Mouse (Mus musculus) left cerebral cortex, postnatal 25 days (tissue): ENCODE measurements around the gene Ubald2. TPM values are rescaled to one million over a fixed set of nuclear protein-coding genes. Genes with fewer than 3 reads are reported as not detected.
"Not testable (repeated sequence)": the region's sequence is repeated elsewhere in the genome, so short reads cannot be mapped to it uniquely, and the experiment has no call there.

Experiments
- DNase-seq, 2 experiments: peaks; one replicate each; pipeline ENCODE4 v3.0.0; 2022; ENCODE audit warnings: low spot score in 2 of 2, mixed read lengths in 1 of 2
- intact Hi-C: fragments of 180-260 bp; cut with DNase I; formaldehyde crosslinking; loops from one replicate; pipeline ENCODE4 v1.15.1; 2025
- total RNA-seq, 2 experiments: library from RNA; stranded (reverse); gene quantifications; 2 replicates each; pipeline ENCODE4 v1.2.3; 2021

Gene Ubald2
- total RNA-seq, 2 experiments from 2014 or later: 31.3 to 33.7 TPM

DNA sequence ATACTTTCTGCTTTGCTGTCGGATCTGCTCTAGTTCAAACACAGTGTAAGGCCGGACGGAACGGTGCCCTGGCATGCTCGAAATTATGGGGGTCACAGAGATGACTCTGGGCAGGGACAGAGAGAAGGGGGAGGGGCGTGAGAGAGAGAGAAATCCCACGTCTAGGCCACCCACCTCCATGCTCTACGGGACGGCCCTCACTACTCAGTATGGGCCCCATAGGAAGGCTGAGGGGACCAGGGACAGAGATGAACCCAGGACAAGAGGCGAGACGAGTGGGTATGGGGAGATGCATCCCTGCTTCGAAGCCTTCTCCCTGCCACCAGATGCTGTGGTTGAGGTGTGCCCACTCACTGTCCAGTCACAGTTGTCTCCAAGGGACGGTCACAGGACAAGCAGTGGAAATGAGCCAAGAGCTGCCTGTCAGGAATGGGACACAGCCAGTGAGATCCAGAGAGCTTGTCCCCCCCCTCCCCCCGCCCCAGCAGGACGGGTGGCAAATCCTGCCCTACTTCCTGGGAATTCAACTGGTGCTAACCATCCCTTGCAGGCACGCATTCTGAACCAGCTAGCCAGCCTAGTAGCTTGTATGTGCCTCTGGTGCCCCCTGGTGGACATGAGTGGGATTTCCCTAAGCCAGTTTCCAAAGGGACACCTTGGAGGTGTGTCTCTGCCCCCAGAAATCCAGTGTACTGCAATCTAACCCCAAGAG is 11.9 kb downstream of the Ubald2 start:
- intact Hi-C loops: loop anchor here (1.0 to 10.0 kb wide), 2 partner anchors 126 to 221 kb away; no protein-coding TSS in a partner anchor
- peak; percentile 94 for DNase-seq

DNA sequence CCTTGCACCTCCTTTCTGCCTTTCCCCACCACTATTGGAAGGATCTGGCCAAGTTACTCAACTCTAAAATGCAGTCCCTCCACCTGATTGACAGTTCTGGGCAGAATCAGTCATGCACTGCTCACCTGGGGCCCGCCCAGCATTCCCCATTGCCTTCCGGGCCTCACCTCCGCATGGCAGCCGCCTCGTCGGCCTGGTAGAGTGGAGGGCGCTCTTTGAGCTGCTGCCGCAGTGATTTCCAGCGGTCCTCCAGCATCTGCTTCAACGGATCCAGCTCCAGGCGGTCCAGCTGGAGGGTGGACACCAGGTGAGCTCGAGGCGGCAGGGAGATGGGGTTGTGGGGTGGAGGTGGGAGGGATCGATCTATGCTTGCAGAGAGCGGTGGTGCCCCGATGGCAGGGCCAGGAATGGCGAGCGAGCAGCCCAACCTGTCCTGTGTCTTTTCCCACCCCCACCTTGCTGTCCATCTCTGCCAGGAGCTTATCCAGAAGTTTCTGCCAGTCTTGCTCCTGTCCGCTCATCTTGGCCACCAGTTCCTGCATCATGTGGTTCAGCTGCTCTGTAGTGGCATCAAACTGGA is 12.5 kb downstream of the Ubald2 start:
- no peak for DNase-seq
- intact Hi-C loops: loop anchor here (1.0 to 10.0 kb wide), 2 partner anchors 127 to 222 kb away; no protein-coding TSS in a partner anchor

DNA sequence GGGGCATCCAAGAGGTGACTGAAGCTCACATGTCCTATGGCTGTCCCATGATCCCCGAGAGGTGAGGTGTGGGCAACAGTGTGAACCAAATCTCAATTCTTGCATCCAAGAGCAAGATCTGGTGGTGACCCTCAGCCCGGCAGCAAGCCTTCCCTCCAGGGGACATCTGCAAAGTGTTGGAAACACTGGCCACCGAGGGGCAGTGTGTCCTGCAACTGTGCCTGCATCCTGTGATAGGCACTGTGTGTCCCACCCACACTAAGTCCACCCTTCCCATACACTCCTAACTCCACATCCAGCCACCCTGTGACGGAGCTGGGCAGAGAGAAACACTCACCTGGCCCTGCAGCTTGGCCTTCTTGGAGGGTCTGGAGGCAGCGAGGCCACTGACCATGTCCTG is 13.9 kb downstream of the Ubald2 start:
- intact Hi-C loops: loop anchor here (10.0 kb wide), 1 partner anchor 223 kb away; no protein-coding TSS in a partner anchor
- no peak for DNase-seq

DNA sequence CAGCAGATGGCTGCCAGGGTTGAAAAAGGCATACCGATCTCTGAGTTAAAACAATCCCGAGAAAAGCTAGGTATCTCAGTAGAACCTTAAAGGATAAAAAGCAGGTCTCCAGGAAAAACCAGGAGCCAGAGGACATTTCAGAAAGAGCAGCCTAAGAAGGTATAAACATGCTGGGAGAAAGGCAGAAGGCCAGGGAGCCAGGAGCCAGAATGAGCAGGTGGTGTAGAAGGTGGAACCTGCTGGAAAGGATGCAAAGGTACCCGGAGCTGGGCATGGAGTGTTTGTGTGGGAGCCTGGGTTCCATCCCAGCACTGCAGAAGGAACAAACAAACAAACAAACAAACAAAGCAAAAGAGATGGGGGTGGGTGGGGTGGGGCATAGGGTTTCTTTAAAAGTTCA is 15.4 kb downstream of the Ubald2 start:
- DNase-seq: no peak
- intact Hi-C loops: loop anchor here (10.0 kb wide), 1 partner anchor 225 kb away; no protein-coding TSS in a partner anchor

DNA sequence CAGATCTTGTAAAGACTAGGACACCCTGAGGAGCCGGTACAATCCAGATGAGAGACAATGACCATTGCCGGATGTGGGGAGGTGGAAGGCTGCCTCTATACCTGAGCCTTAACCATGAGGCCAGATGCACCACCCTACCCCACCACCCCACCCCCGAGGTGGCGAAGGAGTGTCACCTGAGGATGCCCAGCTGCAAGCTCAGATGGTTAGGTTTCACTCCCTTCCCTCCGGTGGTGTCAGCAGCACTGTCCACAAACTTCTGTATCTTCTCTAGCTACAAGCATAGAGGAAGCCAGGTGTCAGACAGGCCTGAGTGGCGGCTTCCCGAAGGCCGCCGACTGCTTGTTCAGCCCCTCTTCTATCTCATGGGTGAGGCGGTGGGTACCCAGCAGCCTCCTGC is 20.0 kb downstream of the Ubald2 start:
- DNase-seq: no peak
- intact Hi-C loops: loop anchor here (10.0 kb wide), 1 partner anchor 349 kb away; no protein-coding TSS in a partner anchor

DNA sequence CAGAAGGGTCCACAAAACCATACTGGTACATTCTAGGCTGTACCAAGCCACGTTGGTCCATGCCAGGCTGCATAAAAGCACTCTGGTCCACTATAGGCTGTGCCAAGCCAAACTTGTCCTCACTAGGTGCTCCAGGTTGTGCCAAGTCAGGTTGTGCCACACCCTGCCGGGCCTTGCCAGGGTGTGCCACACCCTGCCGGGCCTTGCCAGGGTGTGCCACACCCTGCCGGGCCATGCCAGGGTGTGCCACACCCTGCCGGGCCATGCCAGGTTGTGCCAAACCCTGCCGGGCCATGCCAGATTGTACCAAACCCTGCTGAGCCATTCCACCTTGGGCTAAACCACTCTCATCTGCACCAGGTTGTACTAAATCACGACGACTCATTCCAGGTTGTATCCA is 22.3 kb downstream of the Ubald2 start:
- intact Hi-C loops: loop anchor here (10.0 kb wide), 1 partner anchor 351 kb away; no protein-coding TSS in a partner anchor

DNA sequence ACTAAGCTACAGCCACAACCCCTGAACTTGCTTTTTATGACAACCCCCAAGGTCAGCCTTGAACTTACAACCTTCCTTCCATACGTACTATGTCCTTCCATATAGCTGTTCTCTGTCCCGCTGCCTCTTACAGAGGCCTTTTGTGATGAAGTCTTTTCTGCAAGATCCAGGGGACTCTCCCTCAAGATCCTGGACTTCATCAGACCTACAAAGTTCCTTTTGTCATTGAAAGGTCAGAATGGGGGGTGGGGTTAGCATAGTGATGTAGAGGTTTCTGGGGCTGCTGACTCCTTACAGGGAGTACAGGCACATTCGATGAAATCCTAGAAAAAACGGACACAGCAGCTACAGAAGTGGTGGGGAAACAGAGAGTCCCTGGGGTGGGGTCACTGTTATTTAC is 25.9 kb downstream of the Ubald2 start:
- DNase-seq: no peak
- intact Hi-C loops: loop anchor here (5.0 to 10.0 kb wide), 3 partner anchors 232 to 525 kb away; partner anchors contain the start of genes Recql5 and Sap30bp

More for the DNA sequence above, 22.3 kb downstream of the Ubald2 start:
- no peak for DNase-seq

DNA sequence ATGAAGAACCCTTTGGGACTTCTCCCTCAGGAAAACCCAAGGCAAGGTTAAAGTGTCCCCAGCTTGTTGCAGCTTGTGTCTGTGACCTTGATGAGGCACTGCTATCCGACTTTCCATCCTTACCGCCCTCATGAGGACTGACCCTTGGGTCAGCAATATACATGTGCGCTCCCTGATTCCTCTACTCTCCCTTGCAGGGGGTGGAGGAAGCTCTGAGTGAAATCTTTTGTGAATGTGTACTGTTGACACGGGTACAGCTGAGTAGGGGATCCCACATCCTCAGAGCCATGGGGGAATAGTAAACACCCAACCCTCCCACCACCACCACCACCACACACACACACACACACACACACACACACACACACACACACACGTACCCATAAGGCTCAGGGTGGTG is 29.4 kb downstream of the Ubald2 start:
- intact Hi-C loops: loop anchor here (5.0 to 10.0 kb wide), 2 partner anchors 236 to 529 kb away; partner anchors contain the start of genes Recql5 and Sap30bp

DNA sequence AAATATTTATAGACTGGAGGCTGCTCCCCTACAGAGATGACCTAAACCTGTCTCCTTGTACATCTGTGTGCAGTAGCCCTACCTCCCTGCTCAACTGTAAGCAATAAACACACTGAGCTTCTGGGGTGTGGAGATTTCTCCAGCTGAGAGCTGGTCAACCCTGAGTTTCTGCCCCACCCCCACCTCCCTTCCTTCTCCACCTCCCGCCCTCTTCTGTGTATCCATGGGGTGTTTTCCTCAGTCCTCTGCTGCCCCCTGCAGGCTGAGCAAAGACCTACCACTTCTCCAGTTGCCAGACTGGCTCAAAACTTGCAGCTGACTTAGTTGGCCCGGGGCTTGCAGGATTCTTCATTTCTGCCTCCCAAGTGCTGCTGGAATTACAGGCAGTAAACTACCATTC is 29.9 kb downstream of the Ubald2 start:
- intact Hi-C loops: loop anchor here (5.0 to 10.0 kb wide), 2 partner anchors 237 to 529 kb away; partner anchors contain the start of genes Recql5 and Sap30bp
- peak; percentile 78 to 85 for DNase-seq

More for the DNA sequence above, 29.4 kb downstream of the Ubald2 start:
- no peak for DNase-seq

DNA sequence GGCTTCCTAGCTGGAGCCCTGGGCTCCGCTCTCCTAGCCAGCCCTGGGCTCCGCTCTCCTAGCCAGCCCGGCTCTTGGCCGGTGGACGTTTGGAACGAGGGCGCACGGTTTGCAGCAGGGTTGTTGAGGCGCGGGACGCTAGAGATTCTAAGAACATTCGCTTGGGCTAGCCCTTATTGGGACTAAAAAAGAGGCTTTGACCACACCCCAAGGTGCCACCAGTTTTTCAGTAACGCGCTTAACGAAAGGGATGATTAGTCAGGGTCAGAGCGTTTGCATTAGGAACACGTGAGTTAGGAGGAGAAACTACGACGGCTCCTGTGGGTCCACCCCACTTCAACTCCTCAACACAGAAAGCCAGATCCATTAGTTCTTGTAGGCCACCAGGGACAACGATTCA is 32.2 kb downstream of the Ubald2 start, which contains the start of gene Qrich2:
Gene Qrich2, minus strand, starts transcription at position 101 of the 400 bp plus-strand sequence.
- intact Hi-C loops: loop anchor here (10.0 kb wide), 1 partner anchor 531 kb away; the partner anchor contains the start of genes Recql5 and Sap30bp
- no peak for DNase-seq

DNA sequence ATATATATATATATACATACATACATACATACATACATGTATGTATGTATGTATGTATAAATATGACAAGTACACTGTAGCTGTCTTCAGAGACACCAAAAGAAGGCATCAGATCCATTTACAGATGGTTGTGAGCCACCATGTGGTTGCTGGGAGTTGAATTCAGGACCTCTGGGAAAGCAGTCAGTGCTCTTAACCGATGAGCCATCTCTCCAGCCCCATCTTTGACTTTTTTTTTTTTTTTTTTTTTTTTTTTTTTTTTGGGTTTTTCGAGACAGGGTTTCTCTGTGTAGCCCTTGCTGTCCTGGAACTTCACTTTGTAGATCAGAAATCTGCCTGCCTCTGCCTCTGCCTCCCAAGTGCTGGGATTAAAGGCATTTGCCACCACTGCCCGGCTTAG is 34.4 kb downstream of the Ubald2 start:
- intact Hi-C loops: loop anchor here (10.0 kb wide), 1 partner anchor 534 kb away; the partner anchor contains the start of genes Recql5 and Sap30bp
- DNase-seq: not testable (repeated sequence)

DNA sequence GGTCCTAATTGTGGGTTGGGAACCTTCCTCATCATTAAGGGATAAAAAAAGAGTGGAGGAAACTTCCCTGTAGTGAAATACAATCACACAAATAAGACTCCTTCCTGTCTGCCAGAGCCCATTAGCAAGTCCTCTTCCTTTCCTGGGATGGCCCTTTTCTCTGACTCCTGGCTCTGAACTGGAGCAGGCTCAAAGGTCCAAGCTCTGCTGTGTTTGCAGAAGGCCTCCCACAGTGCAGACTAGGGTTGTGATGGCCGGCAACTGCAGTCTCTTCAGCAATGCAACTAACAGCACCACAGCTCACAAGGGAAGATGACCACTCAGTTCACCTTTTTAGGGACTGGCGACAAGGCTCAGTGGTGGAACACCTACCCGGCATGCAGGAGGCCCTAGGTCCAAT is 36.4 kb downstream of the Ubald2 start:
- intact Hi-C loops: no loop called here
- no peak for DNase-seq

DNA sequence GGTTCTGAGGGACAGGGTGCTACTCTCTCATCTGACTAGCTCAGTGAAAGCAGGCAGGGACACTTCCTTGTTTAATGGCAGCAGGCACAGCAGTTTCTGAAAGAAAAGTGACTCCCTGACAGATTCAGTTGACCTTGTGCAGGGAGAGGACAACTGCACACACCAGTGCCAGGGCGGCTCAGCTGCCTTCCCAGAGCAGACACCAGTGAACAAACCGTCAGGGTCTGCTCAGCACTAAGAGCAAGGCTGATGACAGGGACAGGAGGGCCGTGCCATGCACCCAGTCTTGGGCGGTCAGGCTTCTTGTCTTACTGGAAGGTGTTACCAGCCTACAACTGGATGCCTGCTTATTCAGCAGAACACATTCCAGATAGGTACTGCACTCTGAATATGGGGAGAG is 37.0 kb downstream of the Ubald2 start:
- intact Hi-C loops: no loop called here
- no peak for DNase-seq

DNA sequence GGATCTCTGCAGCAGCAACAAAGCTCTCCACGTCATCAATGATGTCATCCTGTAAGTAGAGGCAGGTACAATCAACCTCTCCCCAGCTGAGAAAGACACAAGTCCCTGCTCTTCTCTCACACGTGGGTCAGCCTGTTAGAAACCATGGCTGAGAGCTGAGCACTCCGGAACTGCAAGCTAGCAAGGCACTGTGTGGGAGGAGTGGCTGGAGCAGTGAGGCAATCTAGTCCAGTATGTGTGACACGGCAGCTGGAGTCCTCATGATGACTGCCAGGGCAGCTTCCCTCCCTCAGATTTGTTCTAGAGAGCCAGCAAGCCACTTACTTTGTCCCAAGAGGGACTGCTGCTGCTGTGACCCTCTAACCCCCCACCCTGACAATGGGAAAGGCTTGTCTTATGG is 38.4 kb downstream of the Ubald2 start:
- DNase-seq: peak in 1 of 2 experiments; percentile 24
- intact Hi-C loops: no loop called here

DNA sequence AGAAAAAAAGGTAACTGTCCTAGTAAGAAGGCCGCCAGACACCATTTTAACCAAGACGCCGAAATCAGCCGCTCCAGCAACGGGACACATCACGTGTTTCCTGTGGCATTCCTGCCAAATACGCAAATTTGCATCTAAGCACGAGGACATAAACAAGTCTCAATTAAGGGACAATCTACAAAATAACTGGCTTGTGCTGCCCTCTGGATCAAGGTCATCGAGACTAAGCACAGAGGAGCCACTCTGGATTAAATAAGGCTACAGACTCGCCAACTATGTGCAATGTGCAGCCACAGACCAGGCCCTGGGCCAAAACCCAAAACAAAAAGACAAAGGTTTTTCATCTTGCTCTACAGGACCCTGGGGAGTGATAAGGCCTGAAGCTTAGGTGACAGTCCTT is 42.1 kb downstream of the Ubald2 start:
- intact Hi-C loops: no loop called here
- peak; percentile 27 to 50 for DNase-seq

DNA sequence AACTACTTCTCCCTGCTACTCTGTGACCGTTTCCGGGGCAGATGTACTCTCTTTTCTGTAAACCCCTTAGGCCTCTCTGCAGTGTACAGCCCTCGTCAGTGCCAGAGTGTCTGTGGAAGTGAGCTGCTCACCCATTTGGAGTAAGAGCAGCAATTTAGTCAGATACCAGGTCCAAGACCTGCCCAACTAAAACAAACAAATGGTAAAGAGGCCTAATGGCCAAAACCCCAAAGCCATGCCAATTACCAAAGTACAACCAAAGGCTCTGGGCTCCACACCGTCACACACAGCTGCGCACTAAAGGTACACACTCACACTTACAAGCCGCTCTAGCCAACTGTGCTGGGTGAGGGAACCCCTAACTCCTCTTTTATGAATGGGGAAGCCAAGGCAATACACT is 42.8 kb downstream of the Ubald2 start:
- DNase-seq: no peak
- intact Hi-C loops: no loop called here

DNA sequence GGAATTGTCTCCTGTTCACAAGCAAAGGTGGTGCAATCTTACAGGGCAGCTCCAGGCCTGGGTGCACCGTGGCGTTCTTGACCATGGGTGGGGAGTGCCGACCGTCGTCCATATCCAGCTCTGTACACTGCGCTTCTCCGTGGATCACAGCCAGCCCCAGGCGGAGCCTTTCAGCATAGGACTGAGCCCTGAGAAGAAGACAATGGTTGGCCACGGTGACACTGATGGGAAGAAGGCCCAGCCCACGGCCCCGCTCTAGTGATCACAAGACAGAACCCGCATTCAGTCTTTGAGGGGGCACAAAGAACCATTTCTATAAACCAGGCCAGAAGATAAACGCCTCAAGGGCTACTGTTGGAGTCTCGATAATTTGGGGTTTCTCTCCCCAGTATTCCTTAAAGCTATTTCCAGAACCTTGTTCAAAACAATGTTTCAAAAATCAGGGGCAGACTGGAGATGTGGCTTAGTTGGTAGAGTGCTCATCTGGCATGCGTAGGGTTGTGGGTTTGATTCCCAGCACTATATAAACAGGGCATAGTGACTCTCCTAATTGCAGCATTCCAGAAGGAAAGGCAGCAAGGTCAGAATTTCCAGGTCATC is 43.4 kb downstream of the Ubald2 start:
- intact Hi-C loops: no loop called here
- no peak for DNase-seq

DNA sequence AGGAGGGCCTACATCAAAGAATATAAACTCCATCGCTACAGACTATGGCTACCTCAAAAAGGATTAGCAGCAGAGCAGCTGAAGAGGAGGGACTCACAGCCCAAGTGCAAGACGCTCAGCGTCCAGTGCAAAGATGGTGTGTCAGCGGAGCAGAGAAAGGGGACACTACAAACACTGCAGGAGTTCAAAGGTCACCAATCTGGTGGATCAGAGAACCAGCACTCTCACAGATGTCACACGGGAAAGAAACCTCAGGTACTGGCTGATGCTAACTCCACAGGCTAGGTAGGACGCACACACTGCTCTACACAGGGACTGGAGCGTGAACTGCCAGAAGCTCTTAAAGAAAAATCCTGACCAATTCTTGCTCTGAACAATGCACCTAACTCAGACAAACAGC is 45.1 kb downstream of the Ubald2 start:
- intact Hi-C loops: no loop called here
- DNase-seq: no peak

DNA sequence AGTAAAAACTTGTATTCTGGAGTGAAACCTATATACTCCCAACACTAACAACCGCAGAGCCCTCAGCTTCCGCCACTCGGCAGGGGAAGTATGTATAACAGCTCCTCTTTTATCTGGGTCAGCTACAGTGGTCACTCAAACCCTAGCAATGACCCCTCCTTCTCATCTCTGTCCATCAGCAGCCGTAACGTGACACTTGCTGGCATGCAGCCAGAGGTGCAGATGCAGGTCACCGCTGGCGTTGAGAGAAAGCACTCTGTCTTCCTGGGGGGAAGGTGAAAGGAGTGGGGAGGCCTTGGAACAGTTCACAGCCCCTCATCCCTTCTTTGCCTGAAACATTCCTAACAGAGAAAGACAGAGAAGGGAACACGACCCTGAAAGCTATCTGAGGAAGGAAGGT is 45.9 kb downstream of the Ubald2 start:
- no peak for DNase-seq
- intact Hi-C loops: no loop called here

DNA sequence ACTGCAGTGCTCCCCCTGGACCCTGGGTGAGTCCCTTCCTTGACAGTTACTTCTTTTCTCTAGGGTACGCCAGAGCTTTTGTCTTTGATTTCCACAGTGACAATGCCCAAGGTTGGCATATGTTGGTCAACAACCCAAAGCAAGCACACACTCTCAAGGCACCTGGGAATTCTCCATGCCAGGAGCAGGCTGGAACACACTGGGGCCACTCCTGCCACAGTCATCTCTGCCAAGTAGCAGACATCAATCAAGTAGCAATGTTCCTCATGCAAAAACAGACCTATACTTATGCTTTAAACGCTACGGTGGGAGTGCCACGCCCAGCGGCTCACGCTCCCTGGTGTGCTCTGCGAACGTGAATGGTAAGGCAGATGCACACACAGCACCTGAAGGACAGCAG is 47.1 kb downstream of the Ubald2 start:
- intact Hi-C loops: no loop called here
- DNase-seq: no peak
